Mouse (Mus musculus): ENCODE measurements at regions not wholly inside any gene's neighbourhood (a gene's known extent, or its start where the extent isn't known, plus 50 kb on each side); places are given as distances from the start of the nearest gene placed in this dataset.

GRCm38 (mm10) chr8:84336376-84336775, 51.9 kb upstream of the Cacna1a start:
- peak; percentile 62 for DNase-seq (ENCODE audit: extremely low read depth, insufficient read length, low spot score)

- DNase-seq (ENCODE audit: extremely low read depth, insufficient read length, low spot score): no peak
Measured at GRCm38 (mm10) chr8:84334333-84334732, 53.9 kb upstream of the Cacna1a start.

GRCm38 (mm10) chr8:84331562-84331961, 56.7 kb upstream of the Cacna1a start:
- no peak for DNase-seq (ENCODE audit: extremely low read depth, insufficient read length, low spot score)

GRCm38 (mm10) chr8:84329535-84329934, 58.7 kb upstream of the Cacna1a start:
- no peak for DNase-seq (ENCODE audit: extremely low read depth, insufficient read length, low spot score)

- DNase-seq (ENCODE audit: extremely low read depth, insufficient read length, low spot score): no peak
Measured at GRCm38 (mm10) chr8:84322761-84323160, 52.6 kb upstream of the Ccdc130 start.

- DNase-seq (ENCODE audit: extremely low read depth, insufficient read length, low spot score): no peak
Measured at GRCm38 (mm10) chr8:84321841-84322240, 51.7 kb upstream of the Ccdc130 start.

Measured in 3134 (cell line).